Mouse (Mus musculus) adrenal gland, adult 18-20 months (tissue): Measurements from ENCODE around the gene Dpyd. TPM values are rescaled to one million over a fixed set of nuclear protein-coding genes. Genes with fewer than 3 reads are reported as not detected.

Experiments used
- DNase-seq, 2 experiments: peaks; one replicate each; pipeline ENCODE4 v3.0.0; 2021 to 2022; ENCODE audit warnings: low spot score in 2 of 2
- total RNA-seq, 2 experiments: library from RNA; stranded (reverse); gene quantifications; 1 replicate in 1 of 2; 2 replicates in 1 of 2; pipeline ENCODE4 v1.2.3; 2021

Dpyd gene
- total RNA-seq, 2 experiments from 2014 or later: 20.6 to 26.4 TPM

- DNase-seq: no peak
These were observed 505.3 kb downstream of the Dpyd start for GRCm38 (mm10) chr3:119067221-119067620.

- no peak for DNase-seq
These were observed 524.7 kb downstream of the Dpyd start for GRCm38 (mm10) chr3:119086618-119087017.

- DNase-seq: no peak
These were observed 533.4 kb downstream of the Dpyd start for GRCm38 (mm10) chr3:119095223-119095886.

- no peak for DNase-seq
These were observed 564.1 kb downstream of the Dpyd start for GRCm38 (mm10) chr3:119126003-119126402.

- no peak for DNase-seq
These were observed 566.1 kb downstream of the Dpyd start for GRCm38 (mm10) chr3:119128076-119128475.

- DNase-seq: no peak
These were observed 581.1 kb downstream of the Dpyd start for GRCm38 (mm10) chr3:119143034-119143433.

- DNase-seq: no peak
These were observed 582.9 kb downstream of the Dpyd start for GRCm38 (mm10) chr3:119144788-119145187.

- DNase-seq: no peak
These were observed 592.9 kb downstream of the Dpyd start for GRCm38 (mm10) chr3:119154604-119155444.

GRCm38 (mm10) chr3:119158670-119159069 lies 596.7 kb downstream of the Dpyd start:
- DNase-seq: no peak

GRCm38 (mm10) chr3:119165691-119166090 lies 603.8 kb downstream of the Dpyd start:
- DNase-seq: no peak

GRCm38 (mm10) chr3:119168166-119168565 lies 606.2 kb downstream of the Dpyd start:
- DNase-seq: no peak

- no peak for DNase-seq
These were observed 606.7 kb downstream of the Dpyd start for GRCm38 (mm10) chr3:119168661-119169060.

GRCm38 (mm10) chr3:119183261-119183660 lies 621.3 kb downstream of the Dpyd start:
- no peak for DNase-seq

GRCm38 (mm10) chr3:119194071-119194470 lies 632.1 kb downstream of the Dpyd start:
- DNase-seq: no peak

- no peak for DNase-seq
These were observed 633.7 kb downstream of the Dpyd start for GRCm38 (mm10) chr3:119195613-119196012.

- DNase-seq: no peak
These were observed 659.0 kb downstream of the Dpyd start for GRCm38 (mm10) chr3:119220763-119221412.

GRCm38 (mm10) chr3:119243181-119243580 lies 681.3 kb downstream of the Dpyd start:
- no peak for DNase-seq

GRCm38 (mm10) chr3:119256516-119256915 lies 694.6 kb downstream of the Dpyd start:
- no peak for DNase-seq

- no peak for DNase-seq
These were observed 713.3 kb downstream of the Dpyd start for GRCm38 (mm10) chr3:119275241-119275640.

GRCm38 (mm10) chr3:119280671-119281070 lies 718.7 kb downstream of the Dpyd start:
- DNase-seq: no peak

GRCm38 (mm10) chr3:119314693-119315092 lies 752.8 kb downstream of the Dpyd start:
- no peak for DNase-seq

GRCm38 (mm10) chr3:119329063-119329462 lies 767.1 kb downstream of the Dpyd start:
- DNase-seq: no peak
